Mouse (Mus musculus): ENCODE data around the gene Gm44805.

GRCm38 (mm10) chr7:19633855-19634254 is 47.4 kb downstream of the Gm44805 start:
- TF ChIP-seq MAFK (IDR thresholded peaks at IDR 0.05; ENCODE audit: insufficient read depth, low read depth, low read length) (no peak), ZC3H11A (IDR thresholded peaks at IDR 0.05; ENCODE audit: borderline replicate concordance, low read depth, low read length) (no peak), CHD2 (IDR thresholded peaks at IDR 0.05; ENCODE audit: low read depth, low read length) (no peak)
